Mouse (Mus musculus): ENCODE measurements around the gene Stard3. TPM values are rescaled to one million over a fixed set of nuclear protein-coding genes. Genes with fewer than 3 reads are reported as not detected.

Gene Stard3
- polyA plus RNA-seq, 1 experiment: 14.9 TPM

- Histone ChIP-seq H3K27ac (ENCODE audit: insufficient read depth, low read length) (no peak overlapping the region), H3K4me3 (ENCODE audit: insufficient read depth, low read length) (no peak overlapping the region), H3K4me1 (ENCODE audit: control insufficient read depth, insufficient read depth, low read length) (no peaks in the 10 kb centered on the region)
- TF ChIP-seq POLR2A (IDR thresholded peaks at IDR 0.05; ENCODE audit: low read depth, low read length): no peak
These were observed 70.3 kb downstream of the Stard3 start for GRCm38 (mm10) chr11:98428436-98428835.

Other genes with a start within 250 kb of the Stard3 start
- gene Fbxl20, start 208.0 kb upstream of the Stard3 start, polyA plus RNA-seq (2011; ENCODE audit: insufficient read length, low read depth, missing spikeins): 30.3 and 34.0 TPM in 2 replicates
- 52.2 and 59.7 TPM in 2 replicates for gene Med1, start 165.1 kb upstream of the Stard3 start, polyA plus RNA-seq (2011; ENCODE audit: insufficient read length, low read depth, missing spikeins)
- gene Cdk12, start 155.3 kb upstream of the Stard3 start, polyA plus RNA-seq (2011; ENCODE audit: insufficient read length, low read depth, missing spikeins): 41.8 and 42.0 TPM in 2 replicates
- not detected in 2 replicates for gene Neurod2, start 28.7 kb upstream of the Stard3 start, polyA plus RNA-seq (2011; ENCODE audit: insufficient read length, low read depth, missing spikeins)
- not detected in 2 replicates for gene Ppp1r1b, start 10.0 kb upstream of the Stard3 start, polyA plus RNA-seq (2011; ENCODE audit: insufficient read length, low read depth, missing spikeins)
- not detected in 2 replicates for gene Tcap, start 25.4 kb downstream of the Stard3 start, polyA plus RNA-seq (2011; ENCODE audit: insufficient read length, low read depth, missing spikeins)
- not detected in 2 replicates for gene Pnmt, start 28.1 kb downstream of the Stard3 start, polyA plus RNA-seq (2011; ENCODE audit: insufficient read length, low read depth, missing spikeins)
- 3.6 and 4.1 TPM in 2 replicates for gene Pgap3, start 42.1 kb downstream of the Stard3 start, polyA plus RNA-seq (2011; ENCODE audit: insufficient read length, low read depth, missing spikeins)
- gene Erbb2, start 54.1 kb downstream of the Stard3 start, polyA plus RNA-seq (2011; ENCODE audit: insufficient read length, low read depth, missing spikeins): 15.3 and 17.8 TPM in 2 replicates
- gene Mien1, start 80.6 kb downstream of the Stard3 start, polyA plus RNA-seq (2011; ENCODE audit: insufficient read length, low read depth, missing spikeins): 47.2 and 54.3 TPM in 2 replicates
- not detected in 2 replicates for gene Grb7, start 88.0 kb downstream of the Stard3 start, polyA plus RNA-seq (2011; ENCODE audit: insufficient read length, low read depth, missing spikeins)
- gene Ikzf3, start 187.7 kb downstream of the Stard3 start, polyA plus RNA-seq (2011; ENCODE audit: insufficient read length, low read depth, missing spikeins): not detected in 2 replicates
- gene Zpbp2, start 192.7 kb downstream of the Stard3 start, polyA plus RNA-seq (2011; ENCODE audit: insufficient read length, low read depth, missing spikeins): not detected in 2 replicates
- 47.7 and 51.9 TPM in 2 replicates for gene Ormdl3, start 229.0 kb downstream of the Stard3 start, polyA plus RNA-seq (2011; ENCODE audit: insufficient read length, low read depth, missing spikeins)
- not detected in 2 replicates for gene Lrrc3c, start 239.9 kb downstream of the Stard3 start, polyA plus RNA-seq (2011; ENCODE audit: insufficient read length, low read depth, missing spikeins)